Comparison of ENCODE assay signal across 9 mouse cellular contexts in genomic region chr2:83725796-83726195, GRCm38 (mm10). TPM values are rescaled to one million over a fixed set of nuclear protein-coding genes. Genes with fewer than 3 reads are reported as not detected.
DNase-seq lines count a peak whose midpoint lies in the region; ATAC-seq and TF ChIP-seq lines count a peak whose summit lies in the region.
"Had no signal": no experiment of that assay in that cellular context is flagged by ENCODE, and none has a peak within 500 bp of the region (broad histone marks: within the 10 kb centered on the region; RNA-seq: fewer than 3 reads in every experiment).

No protein-coding gene starts in this region.

- peaks cover 56% of the 10 kb centered on the region for H3K79me2 ChIP-seq in myocyte (ENCODE audit: control insufficient read depth, insufficient read depth)

- no peaks in the 10 kb centered on the region for H3K27me3 ChIP-seq in kidney, embryonic 16.5 days (ENCODE audit: insufficient read depth, low read length)
- H3K27me3 ChIP-seq in embryonic facial prominence, embryonic 12.5 days = no peaks in the 10 kb centered on the region
- no peaks in the 10 kb centered on the region for H3K27me3 ChIP-seq in intestine, embryonic 14.5 days (replicated peaks; ENCODE audit: control insufficient read depth, insufficient read depth, low read length)
- H3K27me3 ChIP-seq in myocyte (ENCODE audit: control insufficient read depth, insufficient read depth, insufficient read length) = no peaks in the 10 kb centered on the region

- no peak for TF ChIP-seq POLR2A in myocyte (IDR thresholded peaks at IDR 0.05; ENCODE audit: insufficient read length, low read depth)

- peaks cover 34% of the 10 kb centered on the region for H3K4me1 ChIP-seq in kidney, embryonic 16.5 days (ENCODE audit: insufficient read depth, low read length)
- peaks cover 12% of the 10 kb centered on the region; the same call in 1 of the 2 replicates for H3K4me1 ChIP-seq in embryonic facial prominence, embryonic 12.5 days
- peaks cover 19% of the 10 kb centered on the region for H3K4me1 ChIP-seq in intestine, embryonic 14.5 days (replicated peaks; ENCODE audit: control insufficient read depth, insufficient read depth, low read length)

- H3K9ac ChIP-seq in kidney, embryonic 16.5 days (replicated peaks; ENCODE audit: low read length) = peak overlapping the region; percentile 98
- H3K9ac ChIP-seq in embryonic facial prominence, embryonic 12.5 days = 0 out of 2 replicates have a peak overlapping the region, but pooled peaks have one; percentile 90
- peak overlapping the region; percentile 90 for H3K9ac ChIP-seq in intestine, embryonic 14.5 days (ENCODE audit: low read length)

- no peak overlapping the region for H3K27ac ChIP-seq in kidney, embryonic 16.5 days (ENCODE audit: low read length)
- H3K27ac ChIP-seq in embryonic facial prominence, embryonic 12.5 days = no peak overlapping the region
- H3K27ac ChIP-seq in intestine, embryonic 14.5 days (ENCODE audit: low read depth) = no peak overlapping the region

- H3K4me3 ChIP-seq in kidney, embryonic 16.5 days (ENCODE audit: low read length) = peak overlapping the region; percentile 89
- peak overlapping the region; percentile 87 for H3K4me3 ChIP-seq in embryonic facial prominence, embryonic 12.5 days
- H3K4me3 ChIP-seq in intestine, embryonic 14.5 days (ENCODE audit: low read depth, low read length) = peak overlapping the region; percentile 84
- peak overlapping the region; percentile 45 for H3K4me3 ChIP-seq in myocyte

- no peak overlapping the region for H3ac ChIP-seq in myocyte (ENCODE audit: control insufficient read depth, insufficient read length)

- ATAC-seq in kidney, embryonic 16.5 days (ENCODE audit: low FRiP score, low TSS enrichment) = no peak
- no peak for ATAC-seq in embryonic facial prominence, embryonic 12.5 days (ENCODE audit: insufficient number of reproducible peaks, insufficient read depth, low FRiP score, low TSS enrichment)
- no peak for ATAC-seq in intestine, embryonic 14.5 days (replicated peaks; ENCODE audit: low FRiP score, low TSS enrichment, low read depth)

- no peak for DNase-seq in kidney, postnatal 10 days
- no peak for DNase-seq in intestine, embryonic 14.5 days (ENCODE audit: low spot score)
- DNase-seq in adrenal gland, postnatal 4 days (ENCODE audit: low spot score in 2 of 2) = no peak
- DNase-seq in layer of hippocampus, postnatal 10 days (ENCODE audit: low spot score in 2 of 2) = no peak
- DNase-seq in lung, postnatal 10 days = no peak
- DNase-seq: gastrocnemius, postnatal 14 days had no signal

- 0 out of 2 replicates have a peak, but pooled peaks cover 5% of the 10 kb centered on the region for H3K36me3 ChIP-seq in kidney, embryonic 16.5 days (ENCODE audit: insufficient read depth, low read length)
- peaks cover 2% of the 10 kb centered on the region; the same call in 1 of the 2 replicates for H3K36me3 ChIP-seq in embryonic facial prominence, embryonic 12.5 days
- H3K36me3 ChIP-seq in intestine, embryonic 14.5 days (ENCODE audit: control insufficient read depth, insufficient read depth, low read length) = 0 out of 2 replicates have a peak, but pooled peaks cover 5% of the 10 kb centered on the region
- no peaks in the 10 kb centered on the region for H3K36me3 ChIP-seq in myocyte (ENCODE audit: control insufficient read depth, insufficient read depth)

- H3K9me3 ChIP-seq in kidney, embryonic 16.5 days (ENCODE audit: low read length) = no peaks in the 10 kb centered on the region
- H3K9me3 ChIP-seq in embryonic facial prominence, embryonic 12.5 days = no peaks in the 10 kb centered on the region
- no peaks in the 10 kb centered on the region for H3K9me3 ChIP-seq in intestine, embryonic 14.5 days (ENCODE audit: control insufficient read depth, low read length)

- 48% methylated on average over 4 of the region's 4 CpGs for WGBS in kidney, embryonic 16.5 days
- WGBS in embryonic facial prominence, embryonic 12.5 days = 61% methylated on average over 4 of the region's 4 CpGs
- WGBS in intestine, embryonic 14.5 days = 58% methylated on average over 4 of the region's 4 CpGs

- peak overlapping the region; percentile 75 for H3K4me2 ChIP-seq in kidney, embryonic 16.5 days (replicated peaks; ENCODE audit: low read depth, low read length)
- H3K4me2 ChIP-seq in embryonic facial prominence, embryonic 12.5 days (replicated peaks) = peak overlapping the region; percentile 65
- H3K4me2 ChIP-seq in intestine, embryonic 14.5 days (ENCODE audit: low read length) = peak overlapping the region; percentile 67
- H3K4me2 ChIP-seq in myocyte (ENCODE audit: low read depth) = peak overlapping the region; percentile 75

TF ChIP-seq in myocyte, 11 proteins besides CTCF, POLR2A, EP300 and RAD21:
- no peak for TF ChIP-seq CEBPB (IDR thresholded peaks at IDR 0.05; ENCODE audit: insufficient read depth, poor library complexity, severe bottlenecking)
- no peak for TF ChIP-seq REST (IDR thresholded peaks at IDR 0.05; ENCODE audit: insufficient read depth, insufficient read length)
- no peak for TF ChIP-seq TCF3 (IDR thresholded peaks at IDR 0.05; ENCODE audit: insufficient read length, low read depth)
- no peak for TF ChIP-seq TCF12 (IDR thresholded peaks at IDR 0.05; ENCODE audit: insufficient read depth, poor library complexity, severe bottlenecking)
- no peak for TF ChIP-seq POLR2AphosphoS2 (IDR thresholded peaks at IDR 0.05; ENCODE audit: insufficient read length, low read depth)
- no peak for TF ChIP-seq USF1 (IDR thresholded peaks at IDR 0.05; ENCODE audit: low read depth)
- TF ChIP-seq MYOD1 (IDR thresholded peaks at IDR 0.05; ENCODE audit: control insufficient read depth in 1 of 3, insufficient read length in 2 of 3, low read depth in 2 of 3) = no peak

RNA-seq across cellular contexts. Expression of gene Itgav, which starts 1.6 kb away (rescaled TPM):
- 77.1 and 88.9 TPM in 2 replicates for polyA plus RNA-seq in kidney, embryonic 16.5 days (2015; fragmentation: Nextera tagmentation; extraction: Ambion mirVana)
- 73.7 and 83.2 TPM in 2 replicates for polyA plus RNA-seq in embryonic facial prominence, embryonic 12.5 days (2016; fragmentation: Nextera tagmentation; extraction: Ambion mirVana)
- polyA plus RNA-seq in intestine, embryonic 14.5 days (2014; fragmentation: Nextera tagmentation; extraction: Ambion mirVana) = 75.3 and 85.3 TPM in 2 replicates
- 26.2 TPM for polyA plus RNA-seq in myocyte (2012; fragmentation: generic; extraction: Trizol)
- total RNA-seq in adrenal gland, postnatal 4 days (2021) = 100 to 1,000 TPM; 101 to 127 TPM
- 10 to 100 TPM; 50.4 to 52.3 TPM for total RNA-seq in layer of hippocampus, postnatal 10 days (2021)
